Mouse (Mus musculus) ES-Bruce4 (cell line): ENCODE measurements around the gene Pnlip. TPM values are rescaled to one million over a fixed set of nuclear protein-coding genes. Genes with fewer than 3 reads are reported as not detected.

ENCODE experiments used
- H3K27ac ChIP-seq: 2 replicates; pipeline ENCODE4 v1.5.1; 2012; ENCODE audit warnings: low read length, inconsistent platforms; ENCODE audit not compliant: insufficient read depth
- H3K27me3 ChIP-seq: 2 replicates; pipeline ENCODE4 v1.6.1; 2012; ENCODE audit warnings: mild to moderate bottlenecking, low read length, inconsistent platforms; ENCODE audit not compliant: control insufficient read depth, poor library complexity, insufficient read depth, severe bottlenecking
- H3K36me3 ChIP-seq: 2 replicates; pipeline ENCODE4 v1.6.1; 2012; ENCODE audit warnings: inconsistent platforms, mild to moderate bottlenecking, low read length, moderate library complexity; ENCODE audit not compliant: control insufficient read depth, poor library complexity, insufficient read depth, severe bottlenecking
- H3K4me1 ChIP-seq: one replicate; pipeline ENCODE4 v1.8.1; 2011; ENCODE audit warnings: low read length; ENCODE audit not compliant: control insufficient read depth, insufficient read depth
- H3K4me3 ChIP-seq: 2 replicates; pipeline ENCODE4 v1.5.1; 2011; ENCODE audit warnings: low read depth, mild to moderate bottlenecking, low read length
- H3K9ac ChIP-seq: 2 replicates; pipeline ENCODE4 v1.6.1; 2012; ENCODE audit warnings: low read depth, mild to moderate bottlenecking, inconsistent platforms; ENCODE audit not compliant: poor library complexity, severe bottlenecking
- H3K9me3 ChIP-seq: replicated peaks from 2 replicates; pipeline ENCODE4 v1.6.1; 2012; ENCODE audit warnings: mild to moderate bottlenecking, low read length, inconsistent platforms; ENCODE audit not compliant: control insufficient read depth, poor library complexity, insufficient read depth, severe bottlenecking
- CTCF ChIP-seq: IDR thresholded peaks from one replicate; pipeline ENCODE4 v1.8.1; 2011; ENCODE audit warnings: low read depth, low read length
- POLR2A ChIP-seq: IDR thresholded peaks from one replicate; pipeline ENCODE4 v1.8.1; 2011; ENCODE audit warnings: low read length; ENCODE audit not compliant: insufficient read depth
- polyA plus RNA-seq: library from polyadenylated mRNA; stranded (reverse); fragments of >200 nt; gene quantifications from 2 replicates; pipeline ENCODE4 v1.2.4, GENCODE M21; 2011; ENCODE audit warnings: low read depth; ENCODE audit not compliant: missing spikeins, insufficient read depth, insufficient read length

Gene Pnlip
- polyA plus RNA-seq, 1 experiment = not detected

GRCm38 (mm10) chr19:58728445-58729031, 76.2 kb downstream of the Pnlip start, which contains the start of gene Pnliprp1:
TSS of gene Pnliprp1 (plus strand) at chr19:58728887.
- Histone ChIP-seq H3K4me1 (no peaks in the 10 kb centered on the region), H3K27ac (no peak within 1 kb of the TSS), H3K27me3 (no peaks in the 10 kb centered on the region), H3K4me3 (no peak within 1 kb of the TSS), H3K36me3 (no peaks in the 10 kb centered on the region), H3K9ac (no peak within 1 kb of the TSS), H3K9me3 (no peaks in the 10 kb centered on the region)
- TF ChIP-seq POLR2A = no peak
- TF ChIP-seq CTCF = no peak

Other genes starting within 250 kb of the Pnlip start
- gene Gfra1, start 196.6 kb upstream of the Pnlip start, polyA plus RNA-seq = 0.58 TPM in 2 replicates
- gene Ccdc172, start 140.5 kb upstream of the Pnlip start, polyA plus RNA-seq = not detected in 2 replicates
- not detected in 2 replicates for gene Pnliprp1, start 76.4 kb downstream of the Pnlip start, polyA plus RNA-seq
- 0.90 TPM in 1 of 2 replicates, not detected in the other for gene Pnliprp2, start 107.2 kb downstream of the Pnlip start, polyA plus RNA-seq
- gene 1700019N19Rik, start 142.0 kb downstream of the Pnlip start, polyA plus RNA-seq = not detected in 2 replicates